Mouse (Mus musculus) layer of hippocampus, adult 9-10 months (tissue): ENCODE results near the gene Retreg3.
"Not testable (repeated sequence)": the region's sequence is repeated elsewhere in the genome, so short reads cannot be mapped to it uniquely, and the experiment has no call there.

Source experiments
- DNase-seq: peaks from one replicate; pipeline ENCODE4 v3.0.0; 2022; ENCODE audit warnings: low spot score

The Retreg3 gene

GRCm38 (mm10) chr11:101148751-101149150 lies 29.1 kb upstream of the Retreg3 start:
- no peak for DNase-seq

GRCm38 (mm10) chr11:101146377-101146776 lies 26.7 kb upstream of the Retreg3 start:
- no peak for DNase-seq

- DNase-seq = no peak
These were observed 23.9 kb upstream of the Retreg3 start for GRCm38 (mm10) chr11:101143338-101144225.

GRCm38 (mm10) chr11:101142215-101142967 lies 22.7 kb upstream of the Retreg3 start:
- DNase-seq = no peak

- no peak for DNase-seq
These were observed 21.4 kb upstream of the Retreg3 start for GRCm38 (mm10) chr11:101141088-101141487.

GRCm38 (mm10) chr11:101140164-101140819 lies 20.6 kb upstream of the Retreg3 start:
- no peak for DNase-seq

GRCm38 (mm10) chr11:101138536-101139181 lies 19.0 kb upstream of the Retreg3 start:
- DNase-seq = no peak

DNA sequence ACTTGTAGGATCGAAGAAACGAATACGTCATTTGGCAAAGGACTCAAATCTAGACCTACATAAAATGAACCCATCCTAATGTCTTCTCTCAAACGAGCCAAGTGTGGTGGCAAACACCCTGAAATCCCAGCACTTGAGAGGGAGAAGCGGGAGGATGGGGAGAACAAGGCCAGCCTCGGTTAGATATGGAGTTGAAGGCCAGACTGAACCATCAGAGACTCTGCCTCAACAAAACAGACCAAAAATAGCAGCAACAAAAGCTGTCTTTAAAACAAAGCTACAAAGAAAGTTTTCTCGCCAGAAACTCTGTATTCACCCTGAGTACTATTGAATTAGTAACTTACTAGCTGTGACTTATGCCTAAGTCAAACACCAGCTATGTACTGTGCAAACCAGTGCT lies 17.3 kb upstream of the Retreg3 start:
- DNase-seq = no peak

DNA sequence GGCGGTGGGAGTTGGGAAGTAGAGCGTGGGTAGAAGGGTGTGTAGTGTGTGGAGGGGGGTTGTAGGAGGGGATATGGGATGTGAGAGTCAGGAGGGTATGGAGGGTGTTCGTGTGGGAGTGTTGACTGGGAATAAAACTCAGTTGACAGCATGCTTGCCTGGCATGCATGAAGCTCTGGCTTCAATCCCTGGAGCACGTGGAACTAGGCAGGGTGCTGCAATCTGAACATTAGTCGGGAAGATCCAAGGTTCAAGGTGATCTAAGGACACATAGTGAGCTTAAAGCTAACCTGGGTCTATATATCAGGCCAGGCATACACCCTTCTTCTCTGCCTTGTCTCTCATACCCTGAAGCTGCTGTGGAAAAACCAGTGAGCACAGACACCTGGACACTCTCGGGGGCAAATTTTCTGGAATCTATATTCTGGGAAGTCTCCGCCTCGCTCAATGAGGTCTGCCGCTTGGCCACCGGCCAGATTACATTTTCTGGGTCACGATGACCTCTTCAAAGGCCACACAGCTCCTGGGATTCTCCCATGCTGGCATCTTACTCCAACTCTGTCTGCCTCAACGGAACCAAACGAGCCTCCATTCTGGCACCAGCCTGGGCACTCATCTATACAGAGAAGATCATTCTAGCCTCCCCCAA lies 14.6 kb upstream of the Retreg3 start:
- no peak for DNase-seq

GRCm38 (mm10) chr11:101133037-101133436 lies 13.3 kb upstream of the Retreg3 start:
- DNase-seq = no peak

DNA sequence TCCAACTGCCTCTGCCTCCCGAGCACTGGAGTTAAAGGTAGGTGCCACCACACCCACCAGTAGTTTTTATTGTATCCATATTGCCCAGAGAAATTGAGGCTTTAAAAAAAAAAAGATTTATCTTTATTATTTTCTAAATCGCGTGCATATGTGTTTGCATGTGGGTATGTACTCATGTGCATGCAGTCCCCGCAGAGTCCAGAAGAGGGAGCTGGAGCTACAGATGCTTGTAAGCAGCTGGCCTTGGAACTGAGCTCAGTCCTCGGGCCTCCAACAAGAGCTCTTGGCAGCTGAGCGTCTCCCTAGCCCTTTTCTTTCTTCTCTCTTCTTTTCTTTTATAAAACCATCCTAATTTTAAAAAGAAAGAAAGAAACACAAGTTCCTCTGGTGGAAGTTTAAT lies 12.0 kb upstream of the Retreg3 start:
- DNase-seq = no peak

GRCm38 (mm10) chr11:101131187-101131586 lies 11.5 kb upstream of the Retreg3 start:
- no peak for DNase-seq

GRCm38 (mm10) chr11:101130056-101130756 lies 10.5 kb upstream of the Retreg3 start:
- no peak for DNase-seq

DNA sequence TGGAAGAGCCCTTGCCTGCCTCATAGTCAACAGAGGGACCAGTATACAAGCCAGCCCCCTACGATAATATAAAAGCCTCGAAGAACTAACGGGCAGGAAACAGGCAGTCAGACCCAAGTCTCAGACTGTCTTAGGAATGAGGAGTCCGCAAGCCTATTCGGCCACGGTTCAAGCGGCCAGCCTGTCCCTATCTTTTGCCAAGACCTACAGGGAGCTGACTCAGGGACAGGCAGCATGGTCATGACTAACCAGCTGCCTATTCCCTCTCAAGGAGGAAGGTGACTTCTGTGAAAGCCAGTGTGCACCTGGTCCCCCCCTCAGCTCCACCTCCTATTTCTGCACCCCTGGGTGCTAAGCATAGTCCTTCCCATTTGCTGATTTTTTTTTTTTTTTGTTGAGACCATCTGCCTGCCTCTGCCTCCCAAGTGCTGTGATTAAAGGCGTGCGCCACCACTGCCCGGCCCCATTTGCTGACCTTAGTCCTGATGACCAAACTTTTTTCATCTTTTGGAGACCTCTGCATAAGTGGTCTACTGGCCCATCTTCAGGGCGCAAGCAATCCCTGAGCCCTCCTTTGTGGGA lies 9.4 kb upstream of the Retreg3 start:
- DNase-seq = no peak

DNA sequence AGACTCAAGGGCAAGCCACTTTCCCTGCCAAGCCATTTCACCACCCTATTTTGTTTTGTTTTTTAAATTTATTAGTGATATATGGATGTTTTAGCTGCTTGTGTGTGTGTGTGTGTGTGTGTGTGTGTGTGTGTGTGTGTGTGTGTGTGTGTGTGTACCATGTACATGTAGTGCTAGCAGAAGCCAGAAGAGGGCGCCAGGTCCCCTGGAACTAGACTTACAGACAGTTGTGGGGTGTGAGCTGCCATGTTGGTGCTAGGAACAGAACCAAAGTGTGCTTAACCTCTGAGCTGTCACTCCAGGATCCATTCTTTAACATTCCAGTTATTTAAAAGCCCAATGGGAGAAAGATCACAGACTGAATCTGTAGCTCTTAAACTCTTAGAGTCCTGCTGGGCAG lies 7.4 kb upstream of the Retreg3 start:
- DNase-seq = no peak

DNA sequence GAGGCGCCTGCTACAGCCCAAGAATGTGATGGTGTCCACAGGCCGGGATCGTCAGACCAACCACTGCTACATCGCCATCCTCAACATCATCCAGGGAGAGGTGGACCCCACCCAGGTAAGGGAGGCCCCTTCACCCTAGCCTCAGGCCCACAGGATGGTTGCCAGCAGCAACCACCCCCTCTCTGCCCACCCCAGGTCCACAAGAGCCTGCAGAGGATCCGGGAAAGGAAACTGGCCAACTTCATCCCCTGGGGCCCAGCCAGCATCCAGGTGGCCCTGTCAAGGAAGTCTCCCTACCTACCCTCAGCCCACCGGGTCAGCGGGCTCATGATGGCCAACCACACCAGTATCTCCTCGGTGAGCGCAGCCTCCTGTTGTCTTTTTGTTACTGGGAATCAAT lies 5.3 kb upstream of the Retreg3 start:
- not testable (repeated sequence) for DNase-seq

GRCm38 (mm10) chr11:101124494-101124893 lies 4.8 kb upstream of the Retreg3 start:
- DNase-seq = not testable (repeated sequence)

DNA sequence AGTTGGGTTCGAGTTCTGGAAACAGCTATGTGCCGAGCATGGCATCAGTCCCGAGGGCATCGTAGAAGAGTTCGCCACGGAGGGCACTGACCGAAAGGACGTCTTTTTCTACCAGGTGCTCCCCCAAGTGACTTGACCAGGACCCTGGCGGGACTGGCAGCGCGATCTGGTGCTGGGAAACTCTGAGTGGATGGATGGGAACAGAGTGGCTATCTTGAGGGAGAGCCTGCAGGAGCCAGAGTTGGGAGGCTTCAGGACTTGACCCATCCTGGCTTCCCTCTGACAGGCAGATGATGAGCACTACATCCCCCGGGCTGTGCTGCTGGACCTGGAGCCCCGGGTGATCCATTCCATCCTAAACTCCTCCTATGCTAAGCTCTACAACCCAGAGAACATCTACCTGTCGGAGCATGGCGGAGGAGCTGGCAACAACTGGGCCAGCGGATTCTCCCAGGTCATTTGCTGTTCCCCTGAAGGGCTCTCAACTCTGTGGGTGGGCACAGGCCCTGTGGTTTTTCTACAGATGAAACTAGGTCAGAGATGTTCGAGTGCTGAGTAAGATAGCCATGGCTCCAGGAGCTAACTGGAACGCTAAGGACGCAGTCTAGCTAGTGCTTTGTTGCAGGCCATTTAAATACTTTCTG lies 974 bp upstream of the Retreg3 start:
- no peak for DNase-seq

GRCm38 (mm10) chr11:101119131-101119760 lies 447 bp downstream of the Retreg3 start:
- DNase-seq = no peak

DNA sequence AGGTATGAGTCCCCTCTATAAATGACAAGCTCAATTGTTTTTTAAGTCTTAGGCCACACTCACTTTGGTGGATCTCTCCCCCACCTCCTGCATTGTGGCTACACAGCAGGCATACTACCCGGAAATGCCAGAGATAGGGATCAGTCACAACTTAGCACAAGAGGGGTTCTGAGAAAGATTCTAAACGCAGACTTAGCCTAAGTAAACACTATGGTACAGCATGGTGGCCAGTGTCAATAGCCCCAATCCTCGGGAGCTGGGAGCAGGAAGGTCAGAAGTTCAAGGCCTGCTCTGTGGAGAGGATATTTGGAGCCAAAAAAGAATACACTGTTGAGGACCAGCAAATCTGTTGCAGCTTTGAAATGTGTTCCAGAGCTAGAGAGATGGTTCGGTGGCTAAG lies 1.6 kb downstream of the Retreg3 start:
- no peak for DNase-seq
